ENCODE assay signal across 8 mouse cellular contexts in genomic region chr7:35584786-35585190, GRCm38 (mm10). TPM values are rescaled to one million over a fixed set of nuclear protein-coding genes. Genes with fewer than 3 reads are reported as not detected.
DNase-seq lines count a peak whose midpoint lies in the region; ATAC-seq and TF ChIP-seq lines count a peak whose summit lies in the region.

No protein-coding gene starts in this region.

- DNase-seq in left cerebral cortex, adult 2 months (ENCODE audit: extremely low spot score in 1 of 2, low spot score in 2 of 2), result no peak
- DNase-seq in left cerebral cortex, adult 11 months (ENCODE audit: low spot score), result no peak
- DNase-seq in cerebellum, postnatal 25 days, result peak; percentile 35 to 43
- no peak for DNase-seq in heart, postnatal 0 days (ENCODE audit: low spot score)
- no peak for DNase-seq in limb, embryonic 14.5 days (ENCODE audit: low spot score)
- peak; percentile 25 to 41 for DNase-seq in thymus, postnatal 36 days
- no peak for DNase-seq in frontal cortex, postnatal 36 days (ENCODE audit: low spot score in 2 of 2)

- intact Hi-C loops in left cerebral cortex, adult 2 months (cut with DNase I), result loop anchor here (5.0 kb wide), 1 partner anchor 48 kb away; no protein-coding TSS in a partner anchor

- WGBS in heart, postnatal 0 days, result 0% methylated on average over 46 of the region's 50 CpGs
- under 1% methylated on average over 49 of the region's 50 CpGs for WGBS in limb, embryonic 14.5 days
- whole genome bisulfite sequencing in midbrain, embryonic 16.5 days, result 1% methylated on average over 49 of the region's 50 CpGs

- no peak for TF ChIP-seq POLR2A in limb, embryonic 14.5 days (IDR thresholded peaks at IDR 0.05; ENCODE audit: borderline replicate concordance, extremely low read depth, insufficient read depth, insufficient read length)

- TF ChIP-seq CTCF in left cerebral cortex, adult 2 months (IDR thresholded peaks at IDR 0.05), result no peak
- TF ChIP-seq CTCF in heart, postnatal 0 days (IDR thresholded peaks at IDR 0.05; ENCODE audit: low read depth), result no peak

- H3K9ac ChIP-seq in heart, postnatal 0 days (replicated peaks; ENCODE audit: low read depth, low read length), result peak overlapping the region; percentile 31; the same call in 1 of the 2 replicates
- peak overlapping the region; percentile 85 for H3K9ac ChIP-seq in limb, embryonic 14.5 days (ENCODE audit: low read depth, low read length, severe bottlenecking)
- peak overlapping the region; percentile 50 for H3K9ac ChIP-seq in midbrain, embryonic 16.5 days (ENCODE audit: low read depth, low read length)

- H3K27me3 ChIP-seq in heart, postnatal 0 days (ENCODE audit: control insufficient read depth, insufficient read depth, low read length), result peaks cover 29% of the 10 kb centered on the region
- H3K27me3 ChIP-seq in limb, embryonic 14.5 days (ENCODE audit: control insufficient read depth, insufficient read depth, low read length), result peaks cover 35% of the 10 kb centered on the region
- peaks cover 23% of the 10 kb centered on the region for H3K27me3 ChIP-seq in midbrain, embryonic 16.5 days (ENCODE audit: control insufficient read depth, insufficient read depth, low read depth, low read length)

- H3K9me3 ChIP-seq in heart, postnatal 0 days (replicated peaks; ENCODE audit: control insufficient read depth, low read length), result no peaks in the 10 kb centered on the region
- H3K9me3 ChIP-seq in limb, embryonic 14.5 days (ENCODE audit: control insufficient read depth, low read length), result no peaks in the 10 kb centered on the region
- no peaks in the 10 kb centered on the region for H3K9me3 ChIP-seq in midbrain, embryonic 16.5 days (replicated peaks; ENCODE audit: control insufficient read depth, low read length, poor library complexity, severe bottlenecking)

- no peaks in the 10 kb centered on the region for H3K36me3 ChIP-seq in heart, postnatal 0 days (replicated peaks; ENCODE audit: control insufficient read depth, insufficient read depth, low read length)
- H3K36me3 ChIP-seq in limb, embryonic 14.5 days (ENCODE audit: control insufficient read depth, insufficient read depth, low read length), result no peaks in the 10 kb centered on the region
- no peaks in the 10 kb centered on the region for H3K36me3 ChIP-seq in midbrain, embryonic 16.5 days (ENCODE audit: control insufficient read depth, insufficient read depth, low read length)

- ATAC-seq in heart, postnatal 0 days (ENCODE audit: insufficient read depth, low read depth), result no peak
- no peak for ATAC-seq in limb, embryonic 14.5 days (ENCODE audit: low FRiP score, low read depth)
- ATAC-seq in midbrain, embryonic 16.5 days, result no peak

- TF ChIP-seq EP300 in heart, postnatal 0 days (IDR thresholded peaks at IDR 0.05; ENCODE audit: low read depth), result no peak

- H3K27ac ChIP-seq in left cerebral cortex, adult 2 months, result no peak overlapping the region
- no peak overlapping the region for H3K27ac ChIP-seq in heart, postnatal 0 days (ENCODE audit: low read depth)
- no peak overlapping the region for H3K27ac ChIP-seq in limb, embryonic 14.5 days (replicated peaks; ENCODE audit: low read depth, low read length)
- H3K27ac ChIP-seq in midbrain, embryonic 16.5 days (ENCODE audit: low read length), result no peak overlapping the region

- H3K4me3 ChIP-seq in left cerebral cortex, adult 2 months, result peak overlapping the region; percentile 93
- H3K4me3 ChIP-seq in heart, postnatal 0 days (ENCODE audit: low read depth, low read length), result peak overlapping the region; percentile 81
- H3K4me3 ChIP-seq in limb, embryonic 14.5 days (replicated peaks; ENCODE audit: low read length), result peak overlapping the region; percentile 90
- H3K4me3 ChIP-seq in midbrain, embryonic 16.5 days (ENCODE audit: low read depth, low read length), result peak overlapping the region; percentile 94

- peaks cover 18% of the 10 kb centered on the region for H3K4me1 ChIP-seq in heart, postnatal 0 days (ENCODE audit: control insufficient read depth, insufficient read depth)
- H3K4me1 ChIP-seq in limb, embryonic 14.5 days (ENCODE audit: control insufficient read depth, insufficient read depth, low read length), result peaks cover 32% of the 10 kb centered on the region
- H3K4me1 ChIP-seq in midbrain, embryonic 16.5 days (ENCODE audit: control insufficient read depth, insufficient read depth, low read length), result peaks cover 22% of the 10 kb centered on the region

- H3K4me2 ChIP-seq in heart, postnatal 0 days (ENCODE audit: low read depth, low read length), result peak overlapping the region; percentile 87
- peak overlapping the region; percentile 100 for H3K4me2 ChIP-seq in limb, embryonic 14.5 days (replicated peaks; ENCODE audit: low read depth, low read length, severe bottlenecking)
- H3K4me2 ChIP-seq in midbrain, embryonic 16.5 days (ENCODE audit: low read length), result peak overlapping the region; percentile 100

RNA-seq across cellular contexts. Expression of gene Rgs9bp, which starts 0.6 kb away (rescaled TPM):
- total RNA-seq in left cerebral cortex, adult 2 months (2021), result under 1 TPM; 0.38 to 0.40 TPM
- total RNA-seq in heart, postnatal 0 days (2014; rRNA removed; ENCODE audit: low replicate concordance), result under 0.01 TPM in 1 of 2 replicates, not detected in the other
- 0.04 and 0.07 TPM in 2 replicates for polyA plus RNA-seq in heart, postnatal 0 days (2015; fragmentation: Nextera tagmentation; extraction: Ambion mirVana)
- 1.4 and 1.5 TPM in 2 replicates for polyA plus RNA-seq in limb, embryonic 14.5 days (2012; rRNA removed)
- 0.99 and 1.1 TPM in 2 replicates for polyA plus RNA-seq in limb, embryonic 14.5 days (2014; fragmentation: Nextera tagmentation; extraction: Ambion mirVana)
- 0.04 and 0.06 TPM in 2 replicates for polyA plus RNA-seq in midbrain, embryonic 16.5 days (2015; fragmentation: Nextera tagmentation; extraction: Ambion mirVana)

RNA-seq across cellular contexts. Expression of gene Ankrd27, which starts 1.3 kb away (rescaled TPM):
- 10 to 100 TPM; 43.4 to 46.8 TPM for total RNA-seq in left cerebral cortex, adult 2 months (2021)
- total RNA-seq in heart, postnatal 0 days (2014; rRNA removed; ENCODE audit: low replicate concordance), result 9.5 and 19.3 TPM in 2 replicates
- 8.9 and 9.6 TPM in 2 replicates for polyA plus RNA-seq in heart, postnatal 0 days (2015; fragmentation: Nextera tagmentation; extraction: Ambion mirVana)
- polyA plus RNA-seq in limb, embryonic 14.5 days (2012; rRNA removed), result 50.8 and 52.2 TPM in 2 replicates
- polyA plus RNA-seq in limb, embryonic 14.5 days (2014; fragmentation: Nextera tagmentation; extraction: Ambion mirVana), result 45.8 and 47.6 TPM in 2 replicates
- 18.4 and 19.0 TPM in 2 replicates for polyA plus RNA-seq in midbrain, embryonic 16.5 days (2015; fragmentation: Nextera tagmentation; extraction: Ambion mirVana)

RNA-seq across cellular contexts. Expression of gene Nudt19, which starts 28.7 kb away (rescaled TPM):
- 10 to 100 TPM; 55.5 to 68.1 TPM for total RNA-seq in left cerebral cortex, adult 2 months (2021)
- 75.2 and 76.6 TPM in 2 replicates for total RNA-seq in heart, postnatal 0 days (2014; rRNA removed; ENCODE audit: low replicate concordance)
- 133 and 136 TPM in 2 replicates for polyA plus RNA-seq in heart, postnatal 0 days (2015; fragmentation: Nextera tagmentation; extraction: Ambion mirVana)
- polyA plus RNA-seq in limb, embryonic 14.5 days (2012; rRNA removed), result 19.8 and 25.8 TPM in 2 replicates
- 48.5 and 49.0 TPM in 2 replicates for polyA plus RNA-seq in limb, embryonic 14.5 days (2014; fragmentation: Nextera tagmentation; extraction: Ambion mirVana)
- polyA plus RNA-seq in midbrain, embryonic 16.5 days (2015; fragmentation: Nextera tagmentation; extraction: Ambion mirVana), result 93.0 and 102 TPM in 2 replicates

RNA-seq across cellular contexts. Expression of gene Tdrd12, which starts 47.2 kb away (rescaled TPM):
- total RNA-seq in left cerebral cortex, adult 2 months (2021), result under 1 TPM; 0.33 to 0.38 TPM
- not detected in 2 replicates for total RNA-seq in heart, postnatal 0 days (2014; rRNA removed; ENCODE audit: low replicate concordance)
- polyA plus RNA-seq in heart, postnatal 0 days (2015; fragmentation: Nextera tagmentation; extraction: Ambion mirVana), result 1.4 and 1.5 TPM in 2 replicates
- polyA plus RNA-seq in limb, embryonic 14.5 days (2012; rRNA removed), result 0.14 and 0.63 TPM in 2 replicates
- 0.26 and 0.55 TPM in 2 replicates for polyA plus RNA-seq in limb, embryonic 14.5 days (2014; fragmentation: Nextera tagmentation; extraction: Ambion mirVana)
- 0.37 and 0.63 TPM in 2 replicates for polyA plus RNA-seq in midbrain, embryonic 16.5 days (2015; fragmentation: Nextera tagmentation; extraction: Ambion mirVana)

Comparison
In these comparisons a context has a peak if more than half of its experiments do, and no peak if none do; other contexts are left out.
1. DNase-seq: peak in cerebellum, postnatal 25 days (2 of 2) and thymus, postnatal 36 days (2 of 2); none in left cerebral cortex, adult 2 months (0 of 2), left cerebral cortex, adult 11 months (single experiment), heart, postnatal 0 days (single experiment), limb, embryonic 14.5 days (single experiment) and frontal cortex, postnatal 36 days (0 of 2).
2. H3K9ac ChIP-seq: peak in every context shown above with its lines; median percentile 85 in limb, embryonic 14.5 days; 50 in midbrain, embryonic 16.5 days; 31 in heart, postnatal 0 days.
3. Peak in every context shown above with its lines, with median percentiles within 50 percentile points of each other: H3K4me3 ChIP-seq and H3K4me2 ChIP-seq.